Mouse (Mus musculus): ENCODE measurements around the gene Gm21992.

DNA sequence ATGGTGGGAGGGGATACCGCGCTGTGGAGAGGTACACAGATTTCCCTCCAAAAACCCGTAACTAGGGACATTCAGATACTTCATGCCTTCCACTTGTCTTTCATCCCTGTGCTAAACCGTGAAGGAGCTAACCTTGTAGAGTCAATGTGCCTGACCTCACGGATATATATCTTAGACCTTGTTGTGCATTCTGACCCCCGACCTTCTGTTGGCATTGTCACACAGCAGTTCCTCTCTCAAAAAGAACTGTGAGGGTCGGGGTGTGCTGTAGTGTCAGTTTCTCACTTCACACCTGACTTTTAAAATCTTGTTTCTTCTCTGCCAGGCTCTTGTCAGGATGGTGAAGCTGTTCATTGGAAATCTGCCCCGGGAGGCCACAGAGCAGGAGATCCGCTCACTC, 54.5 kb downstream of the Gm21992 start:
- TF ChIP-seq ZNF384 (IDR thresholded peaks at IDR 0.05; ENCODE audit: low read depth, low read length) (no peak), MAFK (IDR thresholded peaks at IDR 0.05; ENCODE audit: insufficient read depth, low read depth, low read length) (no peak)
